Mouse (Mus musculus): ENCODE results near the gene Shisa7.
"Not testable (repeated sequence)": the region's sequence is repeated elsewhere in the genome, so short reads cannot be mapped to it uniquely, and the experiment has no call there.

The Shisa7 gene

DNA sequence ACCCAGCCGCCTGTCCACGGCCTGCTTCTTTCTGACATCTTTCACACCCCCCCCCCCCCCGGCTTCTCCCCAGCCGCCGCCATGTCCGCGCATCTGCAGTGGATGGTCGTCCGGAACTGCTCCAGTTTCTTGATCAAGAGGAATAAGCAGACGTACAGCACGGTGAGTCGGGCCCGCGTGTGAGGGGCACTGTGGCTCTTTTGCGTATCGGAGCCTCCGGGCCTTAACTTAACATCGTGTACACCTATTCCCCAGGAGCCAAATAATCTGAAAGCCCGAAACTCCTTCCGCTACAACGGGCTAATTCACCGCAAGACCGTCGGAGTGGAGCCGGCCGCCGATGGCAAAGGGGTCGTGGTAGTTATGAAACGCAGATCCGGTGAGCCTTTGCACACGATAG, 51.2 kb downstream of the Shisa7 start:
- DNase-seq, result not testable (repeated sequence)

DNA sequence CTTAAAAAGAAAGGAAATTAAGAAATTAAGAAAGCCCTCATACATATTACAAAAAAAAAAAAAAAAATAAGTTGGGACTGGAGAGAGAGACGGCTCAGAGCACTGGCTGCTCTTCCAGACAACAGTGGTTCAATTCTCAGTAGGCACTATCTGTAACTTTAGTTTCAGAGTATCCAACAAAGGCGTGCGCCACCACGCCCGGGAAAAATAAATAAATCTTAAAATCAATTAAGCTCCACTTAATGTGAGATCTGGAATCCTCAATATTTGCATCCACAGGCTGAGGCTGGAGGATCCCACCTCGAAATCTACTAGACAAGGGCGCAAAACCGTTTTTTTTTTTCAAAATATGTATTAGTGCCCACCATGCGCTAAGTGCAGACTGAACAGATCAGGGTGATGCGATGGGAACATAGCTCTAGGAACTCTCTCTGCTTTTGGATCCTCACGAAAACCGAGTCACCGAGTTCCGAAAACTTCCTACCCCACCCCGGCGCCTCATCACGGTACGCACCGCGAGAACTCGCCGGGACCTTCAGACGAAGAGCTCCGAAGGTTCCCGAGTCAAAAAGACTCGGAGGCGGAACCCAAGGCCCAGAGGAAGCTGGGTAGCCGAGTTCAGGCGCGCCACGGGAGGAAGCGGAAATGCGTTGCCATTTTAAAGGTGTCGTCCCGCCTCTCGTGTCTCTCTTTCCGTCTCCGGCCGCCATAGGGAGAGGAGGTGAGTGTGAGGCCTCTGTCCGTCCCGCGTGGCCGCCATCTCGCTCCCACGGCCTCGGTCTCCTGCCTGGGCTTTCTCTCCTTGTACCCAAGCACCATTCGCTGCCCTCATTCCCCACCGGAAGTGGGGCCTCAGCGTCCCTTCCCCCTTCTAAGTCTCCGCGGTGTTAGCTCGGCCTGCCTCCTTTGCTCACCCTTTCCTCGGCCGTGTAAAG, 52.0 kb downstream of the Shisa7 start, which contains the start of gene Rpl28:
Gene Rpl28, plus strand, starts transcription at position 597 of the 935 bp plus-strand sequence.
- DNase-seq, result peak; percentile 95

- DNase-seq, result peak; percentile 25
These were observed 55.0 kb downstream of the Shisa7 start, which contains the start of gene Tmem238 for GRCm38 (mm10) chr7:4789436-4789935. Gene Tmem238, minus strand, starts transcription at chr7:4789656.

DNA sequence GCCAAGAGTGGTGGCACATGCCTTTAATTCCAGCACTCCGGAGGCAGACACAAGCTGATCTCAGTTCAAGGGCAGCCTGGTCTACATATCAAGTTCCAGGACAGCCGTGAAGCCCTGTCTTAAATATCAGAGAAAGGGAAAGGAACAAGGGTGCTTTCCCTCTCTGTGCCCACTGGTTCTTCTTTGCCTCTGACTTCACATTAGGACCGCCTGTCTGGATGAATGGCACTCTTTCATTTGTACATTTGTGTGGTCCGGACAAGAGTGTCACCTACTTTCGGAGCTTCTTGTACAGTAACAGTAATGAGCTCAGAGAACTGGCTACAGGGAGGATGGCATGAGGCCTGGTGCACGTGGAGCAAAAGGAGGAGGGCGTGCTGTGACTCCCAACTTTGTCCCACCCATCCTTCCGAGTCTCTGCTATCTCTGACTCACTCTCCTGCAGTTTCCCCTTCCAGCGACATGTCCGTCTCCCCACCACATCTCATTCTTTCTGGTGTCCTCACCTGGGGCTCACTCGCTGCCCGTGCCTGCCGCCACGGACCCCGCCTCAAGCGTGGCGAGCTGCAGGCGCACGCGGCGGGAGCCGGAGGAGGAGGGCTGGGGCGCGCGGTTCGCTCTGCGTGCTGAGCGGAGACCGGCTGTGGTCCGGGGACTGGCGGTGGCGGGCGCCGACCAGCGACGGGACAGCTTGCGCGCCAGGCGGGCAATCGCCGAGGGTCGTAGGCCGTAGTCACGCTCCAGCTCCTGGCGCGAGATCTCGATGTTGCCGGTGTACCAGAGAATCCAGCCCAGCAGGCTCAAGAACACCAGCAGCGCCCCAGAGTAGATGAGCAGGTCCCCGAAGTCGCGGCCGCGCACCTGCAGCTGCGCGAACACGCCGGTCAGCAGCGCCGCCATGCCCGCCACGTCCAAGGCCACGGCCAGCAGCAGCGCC, 55.7 kb downstream of the Shisa7 start:
- DNase-seq, result peak; percentile 50

GRCm38 (mm10) chr7:4783667-4784268, 60.7 kb downstream of the Shisa7 start:
- DNase-seq, result no peak

DNA sequence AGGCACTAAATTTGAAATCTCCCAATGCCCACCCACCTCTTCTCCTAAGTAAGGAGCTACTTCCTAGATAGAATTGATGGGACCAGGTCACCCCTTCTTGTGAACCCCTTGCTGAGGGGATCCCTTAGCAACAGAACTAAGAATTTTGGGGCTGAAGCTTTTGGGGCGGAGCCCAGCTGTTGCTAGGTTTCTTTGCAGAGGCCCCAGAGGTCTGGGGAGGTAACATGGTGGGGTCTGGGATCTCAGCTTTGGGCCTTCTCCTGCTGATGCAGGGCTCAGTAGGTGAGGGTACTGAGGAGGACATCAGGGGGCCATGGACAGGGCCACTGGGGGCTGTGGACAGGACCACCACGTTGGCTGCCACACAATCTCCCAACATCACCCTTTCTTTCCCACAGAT, 61.7 kb downstream of the Shisa7 start, which contains the start of the genes Il11 and Tmem190:
Gene Il11, minus strand, starts transcription at position 101 of the 400 bp plus-strand sequence.
Gene Tmem190, plus strand, starts transcription at position 179 of the 400 bp plus-strand sequence.
- DNase-seq, result no peak

GRCm38 (mm10) chr7:4782130-4782529, 62.4 kb downstream of the Shisa7 start:
- no peak for DNase-seq

DNA sequence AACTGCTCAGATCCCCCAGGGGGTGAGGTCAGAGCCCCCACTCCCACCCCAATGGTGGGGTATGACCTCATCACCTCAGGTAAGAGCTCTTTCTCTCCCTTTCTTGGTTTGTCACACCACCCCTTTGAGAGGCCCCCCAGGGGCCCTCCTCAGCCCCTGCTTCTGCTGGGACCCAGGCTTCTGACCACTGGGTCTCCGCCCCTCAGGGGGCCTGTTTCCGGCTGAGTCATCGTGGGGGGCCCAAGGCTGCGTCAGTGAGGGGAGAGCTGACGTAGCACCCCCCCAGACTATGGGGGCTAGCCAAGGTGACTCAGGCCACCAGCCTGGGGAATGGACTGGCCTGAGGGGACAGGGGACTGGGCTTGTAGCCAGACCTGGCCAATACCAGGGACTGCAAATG, 64.6 kb downstream of the Shisa7 start:
- no peak for DNase-seq

DNA sequence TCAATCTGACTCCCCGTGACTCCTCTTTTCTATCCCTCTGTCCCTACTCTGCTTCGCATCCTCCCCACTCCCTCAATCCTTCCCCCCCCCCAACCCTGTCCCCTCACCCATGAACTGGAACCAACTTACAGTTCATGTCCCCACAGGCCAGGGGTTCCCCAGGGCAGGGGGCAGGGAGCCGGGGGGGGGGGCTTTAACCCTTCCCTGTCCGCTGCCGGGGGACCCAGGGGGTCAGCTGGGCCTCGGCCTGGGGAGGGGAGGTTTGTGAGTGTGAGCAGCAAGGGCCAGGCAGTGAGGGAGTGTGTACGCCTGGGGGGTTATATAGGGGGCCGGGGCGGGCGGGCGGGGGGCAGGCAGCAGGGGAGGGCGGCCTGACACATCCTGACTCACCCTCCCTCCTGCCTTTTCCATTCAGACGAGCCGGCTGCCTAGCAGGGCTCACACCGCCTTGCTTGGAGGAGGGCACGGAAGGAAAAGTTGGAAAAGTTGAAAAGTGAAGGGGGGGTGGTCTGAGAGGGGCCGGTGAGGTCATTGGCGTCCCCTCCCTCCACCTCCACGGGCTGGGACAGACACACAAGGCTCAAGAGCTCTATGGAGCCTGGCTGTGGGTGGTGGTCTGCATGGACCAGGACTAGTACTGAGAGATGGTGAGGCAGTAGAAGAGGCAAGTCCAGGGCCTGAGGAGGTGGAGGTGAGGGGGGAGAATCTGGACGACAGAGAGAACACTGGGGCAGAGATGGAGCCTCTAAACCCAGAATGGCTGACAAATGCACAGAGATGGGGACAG, 66.5 kb downstream of the Shisa7 start:
- no peak for DNase-seq

DNA sequence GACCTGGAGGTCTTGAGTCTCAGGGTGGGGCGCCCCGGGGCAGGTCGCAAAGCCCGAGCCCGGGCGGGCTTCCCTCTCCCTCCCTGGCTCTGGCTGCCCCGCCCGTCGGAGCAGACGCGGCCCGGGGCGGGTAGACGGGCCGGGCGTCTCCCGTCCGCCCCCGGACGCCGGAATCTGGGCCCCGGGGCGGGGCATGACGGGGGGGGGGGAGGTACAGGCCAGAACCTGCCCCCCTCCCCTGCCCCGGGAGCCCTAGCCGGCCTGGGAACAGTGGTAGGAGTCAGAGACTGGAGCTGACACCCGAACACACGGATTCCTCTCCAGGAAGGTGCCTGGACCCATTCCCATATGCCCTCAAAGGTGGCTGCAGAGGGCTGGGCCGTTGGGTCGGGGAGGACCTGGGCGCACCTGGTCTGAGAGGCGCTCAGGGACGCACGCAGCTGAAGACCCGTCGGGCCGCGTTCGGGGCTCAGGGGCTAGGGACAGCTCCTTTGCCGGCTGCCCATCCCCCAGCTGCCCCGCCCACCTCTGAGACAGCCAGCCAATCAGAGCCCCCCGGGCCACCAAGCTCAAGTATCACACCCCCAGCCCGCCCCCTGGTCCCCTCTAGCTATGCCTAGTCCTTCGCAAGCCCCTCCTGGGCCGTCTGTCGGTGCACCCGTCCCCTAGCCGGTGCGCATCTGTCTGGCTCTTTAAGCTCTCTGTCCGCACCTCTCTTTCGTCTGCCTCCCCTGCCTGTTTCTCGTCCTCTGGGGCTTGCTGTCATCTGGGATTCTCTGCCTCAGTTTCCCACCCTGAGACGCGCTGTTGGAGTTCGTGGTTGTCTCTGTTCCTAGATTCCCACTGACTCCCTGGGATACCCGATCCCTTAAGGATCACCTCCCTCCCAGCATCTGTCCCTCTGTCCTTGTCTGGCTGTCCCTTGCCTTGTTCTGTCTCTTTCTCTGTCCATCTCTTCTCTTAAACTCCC, 67.3 kb downstream of the Shisa7 start:
- DNase-seq, result peak; percentile 59

DNA sequence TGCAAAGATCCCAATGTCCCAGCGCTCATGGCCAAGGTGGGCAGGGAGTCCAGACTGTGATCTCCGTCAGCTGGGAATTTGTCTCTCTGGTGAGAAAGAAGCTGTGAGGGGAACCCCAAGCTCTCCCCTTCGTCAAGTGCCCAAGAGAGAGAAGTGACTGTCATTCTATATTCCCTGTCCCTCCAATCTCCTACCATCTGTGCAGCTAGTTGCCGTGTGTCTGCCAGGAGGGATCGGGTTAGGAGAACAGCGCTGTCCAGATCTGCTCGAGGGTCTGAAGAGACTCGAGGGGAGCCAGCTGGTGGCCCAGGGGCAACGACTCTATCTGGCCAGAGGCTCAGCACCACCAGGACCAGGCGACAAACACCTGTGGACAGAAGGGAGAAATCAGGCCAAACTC, 68.4 kb downstream of the Shisa7 start:
- no peak for DNase-seq
